Mouse (Mus musculus) liver, adult 2 months (tissue): ENCODE measurements around the gene Rapgef5.

Experiments
- CTCF ChIP-seq: fragments of 200-500 bp; IDR thresholded peaks from 2 replicates; pipeline ENCODE4 v1.5.1; 2011; ENCODE audit warnings: low read depth, low read length, control low read depth
- POLR2A ChIP-seq: fragments of 200-500 bp; IDR thresholded peaks from 2 replicates; pipeline ENCODE4 v1.6.1; 2011; ENCODE audit warnings: low read length, control low read depth; ENCODE audit not compliant: insufficient read depth; ENCODE audit errors: extremely low read depth

DNA sequence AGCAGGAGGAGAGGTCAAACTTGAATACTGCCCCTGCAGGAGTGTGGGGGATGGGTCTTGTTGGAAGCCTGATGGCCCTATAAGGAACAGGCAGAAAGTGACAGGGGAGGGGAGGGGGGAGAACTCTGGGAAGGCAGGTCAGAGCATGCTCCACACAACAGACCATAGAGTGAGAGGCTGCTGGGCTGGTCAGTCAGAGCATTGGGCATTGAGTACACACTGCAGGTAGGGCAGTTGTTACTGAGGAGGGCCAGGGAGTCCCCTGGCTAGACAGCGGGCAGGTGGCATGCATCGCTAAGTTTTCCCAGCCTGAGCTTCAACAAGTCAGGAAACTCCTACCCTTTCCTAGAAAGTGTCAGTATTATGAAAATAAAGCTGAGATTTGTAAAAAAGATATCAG lies 106.7 kb downstream of the Rapgef5 start:
- TF ChIP-seq CTCF (no peak), POLR2A (no peak)
